Mouse (Mus musculus) thymus, postnatal 0 days (tissue): ENCODE data around the gene Nanog. TPM values are rescaled to one million over a fixed set of nuclear protein-coding genes. Genes with fewer than 3 reads are reported as not detected.
"Not testable (repeated sequence)": the region's sequence is repeated elsewhere in the genome, so short reads cannot be mapped to it uniquely, and the experiment has no call there.

Source experiments
- DNase-seq: peaks from one replicate; pipeline ENCODE4 v3.0.0-alpha.2; 2015; ENCODE audit warnings: low spot score
- polyA plus RNA-seq: library from polyadenylated mRNA; unstranded; fragments of >200 nt; fragmentation: Nextera tagmentation; extraction: Ambion mirVana; gene quantifications from 2 replicates; pipeline ENCODE4 v1.2.1, GENCODE M21; 2015

Nanog gene
- 0.07 TPM in 1 of 2 replicates, not detected in the other for polyA plus RNA-seq

DNA sequence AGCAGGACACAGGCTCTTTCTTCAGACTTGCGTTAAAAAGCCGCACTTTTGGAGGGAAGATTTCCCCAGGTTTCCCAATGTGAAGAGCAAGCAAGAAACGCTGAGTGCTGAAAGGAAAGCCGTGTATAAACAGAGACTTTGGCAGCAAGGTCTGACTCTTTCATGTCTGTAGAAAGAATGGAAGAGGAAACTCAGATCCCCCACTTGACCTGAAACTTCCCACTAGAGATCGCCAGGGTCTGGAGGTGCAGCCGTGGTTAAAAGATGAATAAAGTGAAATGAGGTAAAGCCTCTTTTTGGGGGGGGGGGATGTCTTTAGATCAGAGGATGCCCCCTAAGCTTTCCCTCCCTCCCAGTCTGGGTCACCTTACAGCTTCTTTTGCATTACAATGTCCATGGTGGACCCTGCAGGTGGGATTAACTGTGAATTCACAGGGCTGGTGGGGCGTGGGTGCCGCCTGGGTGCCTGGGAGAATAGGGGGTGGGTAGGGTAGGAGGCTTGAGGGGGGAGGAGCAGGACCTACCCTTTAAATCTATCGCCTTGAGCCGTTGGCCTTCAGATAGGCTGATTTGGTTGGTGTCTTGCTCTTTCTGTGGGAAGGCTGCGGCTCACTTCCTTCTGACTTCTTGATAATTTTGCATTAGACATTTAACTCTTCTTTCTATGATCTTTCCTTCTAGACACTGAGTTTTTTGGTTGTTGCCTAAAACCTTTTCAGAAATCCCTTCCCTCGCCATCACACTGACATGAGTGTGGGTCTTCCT lies at the start of gene Nanog:
TSS of gene Nanog (plus strand) at position 454 of the 765 bp plus-strand sequence.
- DNase-seq = no peak

DNA sequence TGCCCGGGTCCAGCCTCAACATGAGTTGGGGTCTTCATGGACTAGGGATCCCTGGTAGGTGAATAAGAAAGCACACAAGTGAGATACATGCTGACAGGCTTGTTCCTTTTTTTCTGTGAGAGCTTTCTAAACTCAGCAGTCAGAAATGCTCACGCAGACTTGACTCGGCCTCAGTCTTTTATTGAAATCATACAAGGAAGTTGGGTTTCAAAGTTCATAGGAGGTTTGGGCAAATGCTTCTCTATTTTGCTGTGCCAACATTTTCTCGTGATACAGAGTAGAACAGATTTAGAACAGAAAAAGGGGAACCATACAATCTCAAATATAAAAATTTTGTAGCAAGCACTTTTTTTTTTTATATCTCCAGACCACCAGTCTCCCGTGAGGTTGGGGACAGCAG lies 49.7 kb upstream of the Nanog start:
- DNase-seq = no peak

DNA sequence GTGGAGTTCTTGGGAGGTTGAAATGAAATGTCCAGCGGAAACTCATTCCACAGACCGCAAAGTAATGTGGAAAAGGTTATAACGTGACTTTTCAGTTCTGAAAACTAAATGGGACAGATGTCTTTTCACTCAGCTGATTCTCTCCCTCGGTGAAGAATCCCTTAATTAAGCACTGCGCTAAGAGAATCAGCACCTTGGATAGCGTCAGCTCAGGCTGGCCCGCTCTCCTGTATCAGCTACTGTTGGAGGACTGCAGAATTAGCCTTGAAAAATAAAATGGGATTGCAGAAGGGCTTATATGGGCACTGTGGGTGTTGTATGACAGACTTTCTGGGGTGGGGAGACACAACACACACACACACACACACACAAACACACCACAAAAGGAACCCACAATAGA lies 47.7 kb upstream of the Nanog start:
- DNase-seq = peak; percentile 14

DNA sequence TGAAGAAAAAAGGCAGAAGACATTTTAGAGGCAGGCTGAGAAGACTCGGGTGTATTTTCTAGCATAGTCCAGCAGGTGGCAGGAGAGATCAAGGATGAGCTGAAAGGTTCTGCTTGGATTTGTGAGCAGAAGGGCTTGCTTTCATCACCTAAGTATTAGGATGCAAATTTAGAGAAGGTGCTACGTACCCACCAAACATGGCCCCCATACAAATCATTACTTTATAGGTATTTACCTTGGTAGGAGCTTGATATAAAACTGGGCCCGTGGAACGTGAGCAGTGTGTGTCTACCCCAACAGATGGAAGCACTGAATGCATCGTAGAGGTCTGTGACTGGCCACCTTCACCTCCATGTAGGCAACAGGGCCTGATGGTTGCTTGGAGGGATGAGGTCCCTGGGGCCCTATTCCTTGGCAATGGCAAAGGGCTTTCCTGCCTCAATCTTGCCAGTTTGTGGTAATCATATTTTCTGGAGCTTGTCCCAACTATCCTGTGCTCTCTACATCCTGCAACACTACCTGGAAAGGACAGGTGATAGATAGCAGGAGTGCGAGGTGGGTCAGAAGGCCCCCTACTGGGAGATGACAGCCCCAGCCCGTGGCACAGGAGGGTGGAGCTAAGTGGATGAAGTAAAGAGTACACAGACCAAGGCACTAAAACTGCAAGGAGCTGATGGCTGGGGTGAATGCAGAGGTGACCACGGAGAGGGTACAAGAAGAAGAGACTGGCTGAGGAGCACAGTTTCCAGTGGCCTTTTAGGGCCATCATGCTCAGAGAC lies 46.5 kb upstream of the Nanog start:
- peak; percentile 38 for DNase-seq

DNA sequence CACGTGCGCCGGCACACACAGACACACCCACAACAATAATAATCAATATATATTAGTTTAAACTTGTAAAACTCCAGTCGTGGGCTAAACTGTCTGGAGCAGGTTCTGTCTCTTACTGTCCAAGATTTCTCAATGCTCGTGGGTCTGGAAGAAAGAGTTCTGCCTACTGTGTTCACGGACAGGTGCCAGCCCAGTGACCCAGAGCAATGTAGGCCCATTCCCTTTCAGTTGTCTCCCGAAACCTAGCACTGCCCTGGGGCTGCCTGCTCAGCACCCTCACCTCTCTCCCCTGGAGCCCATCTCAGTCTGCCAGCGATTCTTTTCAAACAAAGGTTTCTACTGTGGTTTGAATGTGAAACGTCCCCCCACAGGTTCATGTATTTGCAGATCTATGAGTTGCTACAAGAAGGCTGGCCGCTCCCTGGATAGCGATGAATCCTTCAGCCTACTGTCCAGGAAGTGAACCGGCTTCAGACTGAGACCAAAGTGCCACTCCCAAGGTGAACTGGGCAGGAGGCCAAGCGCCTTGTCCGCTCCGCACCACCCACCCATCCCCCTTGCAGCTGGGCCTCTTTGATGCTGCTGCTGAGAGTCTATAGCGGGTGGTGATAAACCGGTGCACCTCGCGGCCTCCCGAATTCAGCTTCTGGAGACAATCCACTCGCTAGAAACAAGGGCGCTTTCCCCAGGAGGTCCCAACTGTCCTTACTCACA lies 44.6 kb upstream of the Nanog start:
- DNase-seq = no peak

DNA sequence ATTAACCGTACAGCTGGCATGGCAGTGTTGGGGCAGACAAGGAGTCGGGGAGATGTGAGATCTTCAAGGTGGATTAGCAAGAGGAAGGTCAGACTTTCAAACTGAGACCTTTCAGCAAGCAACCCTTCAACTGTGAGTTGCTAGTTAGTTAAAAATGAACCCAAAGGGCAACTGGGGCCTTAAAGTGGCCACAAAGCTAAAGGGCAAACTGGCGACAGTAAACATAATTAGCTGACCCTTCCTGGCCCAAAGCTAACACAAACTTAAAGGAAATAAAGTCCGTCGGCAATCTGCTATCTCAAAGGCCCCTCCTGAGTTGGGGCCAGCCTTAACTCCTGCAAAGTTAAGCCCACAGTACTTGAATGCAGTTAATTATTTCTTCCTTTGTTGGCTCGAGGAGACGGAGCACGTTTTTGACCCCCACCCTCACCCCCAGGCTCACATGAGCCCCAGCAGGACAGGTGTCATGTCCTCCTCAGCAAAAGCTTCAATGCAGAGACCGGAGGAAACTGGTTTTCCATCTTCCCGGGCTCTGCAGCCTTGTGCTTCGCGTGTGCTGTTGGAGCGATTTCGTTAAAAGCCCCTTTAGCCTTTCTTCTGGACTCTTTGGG lies 43.6 kb upstream of the Nanog start:
- no peak for DNase-seq

DNA sequence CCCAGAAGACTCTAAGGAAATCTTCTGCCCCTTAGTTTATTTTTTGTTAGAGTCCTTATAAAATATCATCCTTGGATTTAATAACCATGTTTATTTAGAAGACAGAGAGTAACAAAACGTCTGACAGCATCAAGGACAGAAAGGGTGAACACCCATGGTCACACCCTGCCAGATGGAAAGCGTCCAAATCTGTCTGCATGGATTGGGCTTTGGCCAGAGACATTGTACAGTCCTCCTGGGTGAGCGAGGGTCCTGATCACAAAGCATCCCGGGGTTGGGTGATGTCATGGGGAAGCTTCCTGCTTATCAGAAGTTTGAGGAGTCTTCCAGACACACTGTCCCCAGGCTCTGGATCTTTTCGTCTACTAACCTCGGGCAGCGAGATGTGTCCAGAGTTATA lies 41.4 kb upstream of the Nanog start:
- no peak for DNase-seq

DNA sequence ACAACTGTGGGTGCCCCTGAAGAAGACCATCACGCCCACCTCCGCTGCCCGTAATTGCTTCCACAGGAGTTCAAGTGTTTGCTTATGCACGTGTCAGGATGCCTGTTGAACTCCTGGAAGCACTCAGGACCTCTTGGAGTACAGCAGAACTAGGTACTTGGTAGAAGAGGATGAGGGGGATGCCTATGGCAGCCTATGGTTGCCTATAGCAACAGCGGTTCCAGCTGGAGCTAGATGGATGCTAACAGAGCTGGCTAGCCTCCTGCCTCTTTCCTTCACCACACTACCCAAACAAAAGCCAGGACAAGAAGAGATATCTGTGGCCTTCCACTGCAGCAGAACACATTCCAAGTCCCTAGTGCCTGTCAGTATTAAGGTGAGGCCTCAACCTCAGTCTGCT lies 39.6 kb upstream of the Nanog start:
- no peak for DNase-seq

DNA sequence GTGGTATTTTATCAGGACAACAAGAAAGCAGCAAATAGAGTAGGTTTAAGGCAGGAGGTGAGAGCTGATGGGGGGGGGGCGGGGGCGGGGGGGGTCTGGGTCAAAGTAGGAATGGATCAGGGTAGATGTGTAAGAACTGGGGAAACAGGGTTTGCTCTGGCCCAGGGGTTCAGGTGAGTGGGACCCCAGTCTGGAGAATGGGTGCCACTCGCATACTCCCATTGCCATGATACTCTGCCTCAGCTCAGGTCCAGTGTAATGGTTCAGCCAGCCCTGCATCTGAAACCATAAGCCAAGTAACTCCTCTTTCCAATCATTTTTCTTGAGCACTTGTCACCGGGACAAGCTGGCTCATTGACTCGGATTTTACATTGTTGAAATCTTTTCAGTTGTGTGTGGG lies 38.5 kb upstream of the Nanog start:
- DNase-seq = no peak

DNA sequence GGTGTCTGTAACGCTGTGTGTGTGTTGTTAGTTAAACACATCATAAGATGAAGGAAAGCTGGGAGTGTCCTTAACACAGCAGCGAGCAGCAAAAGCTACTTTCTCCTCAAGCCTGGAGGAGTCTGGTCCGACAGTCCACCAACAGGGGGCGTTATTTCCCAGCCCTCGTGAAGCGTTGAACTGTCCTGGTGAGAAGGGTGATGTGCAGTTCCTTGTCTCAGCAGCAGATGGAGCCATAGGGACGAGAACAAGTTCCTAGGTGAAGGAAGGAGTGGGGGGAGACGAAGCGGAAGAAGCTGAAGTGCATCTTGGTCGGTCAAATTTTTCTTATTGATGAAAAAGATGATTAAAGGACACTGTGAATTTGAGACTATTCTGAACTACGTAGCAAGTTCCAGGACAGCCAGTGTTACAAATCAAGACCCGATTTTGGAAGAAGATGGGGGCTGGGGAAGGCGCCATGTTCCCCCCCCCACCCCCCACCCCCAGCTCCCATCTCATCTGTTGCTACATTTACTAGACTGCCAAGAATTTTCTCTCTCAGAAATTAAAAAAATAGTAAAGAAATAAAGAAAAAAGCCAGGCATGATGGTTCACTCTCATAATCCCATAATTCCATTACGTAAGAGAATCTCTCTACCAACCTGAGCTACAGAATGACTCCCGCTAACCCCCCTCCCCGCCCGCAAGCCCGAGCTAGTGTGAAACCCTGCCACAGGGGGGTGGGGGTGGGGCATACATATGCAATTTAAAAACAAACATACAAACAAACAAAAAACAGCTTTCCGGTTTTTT lies 37.7 kb upstream of the Nanog start:
- DNase-seq = peak; percentile 92

DNA sequence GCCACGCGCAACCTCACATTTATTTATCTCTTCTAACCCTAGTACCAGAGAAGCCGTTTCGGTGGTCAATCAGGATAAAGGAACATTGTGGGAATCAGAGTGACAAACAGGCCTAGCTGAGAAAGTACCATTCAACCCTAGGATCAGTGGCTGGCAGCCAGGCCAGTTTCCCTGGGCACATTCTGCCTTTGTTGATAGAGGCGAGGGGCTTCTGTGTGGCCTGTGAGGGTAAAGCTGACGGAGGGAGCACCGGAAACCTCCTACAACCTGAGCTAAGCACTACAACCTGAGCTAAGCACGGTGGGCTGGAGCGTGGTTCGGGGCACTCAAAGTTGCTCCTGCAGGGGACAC lies 37.1 kb upstream of the Nanog start:
- no peak for DNase-seq

DNA sequence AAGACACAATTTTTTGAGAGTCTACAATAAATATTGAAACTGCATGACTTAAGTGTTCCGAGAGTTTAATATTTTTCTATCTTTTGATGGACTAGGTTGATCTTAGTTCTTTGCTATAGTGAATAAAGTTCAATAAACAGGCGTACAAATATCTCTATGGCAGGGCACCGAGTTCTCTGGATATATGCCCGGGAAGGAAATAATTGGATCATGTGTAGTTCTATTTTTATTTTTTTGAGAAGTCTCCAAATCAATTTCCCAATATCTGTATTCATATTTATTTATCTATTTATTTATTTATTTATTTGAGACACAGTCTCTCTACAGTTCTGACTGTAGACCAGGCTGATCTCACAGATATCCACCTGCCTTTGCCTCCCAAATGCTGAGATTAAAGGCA lies 36.4 kb upstream of the Nanog start:
- DNase-seq = no peak

DNA sequence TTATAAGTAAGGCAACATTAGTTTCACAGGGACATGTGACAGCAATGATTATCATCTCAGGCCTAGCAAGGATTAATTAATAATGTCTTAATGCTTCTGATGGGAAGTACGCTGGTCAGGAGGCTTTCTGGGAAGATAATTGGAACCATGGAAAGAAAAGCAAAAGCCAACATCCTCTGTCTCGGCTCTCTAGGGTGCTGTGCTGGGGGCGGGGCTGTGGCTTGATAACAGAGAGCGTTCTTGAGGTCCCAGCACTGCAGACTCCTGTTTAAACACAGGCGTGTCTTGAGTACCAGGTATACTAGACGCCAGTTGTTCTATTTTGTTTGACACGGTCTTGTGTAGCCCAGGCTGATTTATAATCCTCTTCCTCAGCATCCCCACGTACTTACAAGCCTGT lies 34.5 kb upstream of the Nanog start:
- no peak for DNase-seq

DNA sequence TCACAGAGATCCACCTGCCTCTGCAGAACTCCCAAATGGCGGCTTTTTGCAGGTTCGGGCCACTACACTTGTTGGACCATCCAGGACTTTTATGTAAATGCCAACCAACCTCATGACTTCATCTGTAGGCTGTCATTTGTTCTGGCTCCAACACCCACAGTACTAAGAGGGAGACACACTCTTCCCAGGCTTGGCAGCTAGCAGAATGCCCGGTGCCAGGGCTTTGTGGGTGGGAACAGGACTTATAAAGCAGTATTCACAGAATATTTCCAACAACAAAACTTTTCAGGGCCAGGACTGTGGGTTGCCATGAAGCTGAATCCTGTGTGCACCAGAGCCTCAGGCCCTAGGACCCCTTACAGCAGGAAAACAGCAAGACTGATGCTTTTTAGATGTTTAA lies 24.6 kb upstream of the Nanog start:
- no peak for DNase-seq

DNA sequence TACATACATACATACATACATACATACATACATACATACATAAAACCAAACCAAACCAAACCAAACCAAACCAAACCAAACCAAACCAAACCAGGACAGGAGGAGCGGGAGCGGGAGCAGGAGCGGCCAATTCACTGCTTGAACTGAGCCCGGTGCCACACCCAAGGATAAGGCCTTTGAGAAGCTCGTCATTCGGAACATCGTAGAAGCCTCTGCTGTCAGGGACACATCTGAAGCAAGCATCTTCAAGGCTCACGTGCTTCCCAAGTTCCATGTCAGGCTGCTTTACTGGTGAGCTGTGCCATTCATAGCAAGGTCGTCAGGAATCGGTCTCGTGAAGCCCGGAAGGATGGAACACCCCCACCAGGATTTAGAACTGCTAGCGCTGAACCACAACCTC lies 20.6 kb upstream of the Nanog start:
- DNase-seq = no peak

DNA sequence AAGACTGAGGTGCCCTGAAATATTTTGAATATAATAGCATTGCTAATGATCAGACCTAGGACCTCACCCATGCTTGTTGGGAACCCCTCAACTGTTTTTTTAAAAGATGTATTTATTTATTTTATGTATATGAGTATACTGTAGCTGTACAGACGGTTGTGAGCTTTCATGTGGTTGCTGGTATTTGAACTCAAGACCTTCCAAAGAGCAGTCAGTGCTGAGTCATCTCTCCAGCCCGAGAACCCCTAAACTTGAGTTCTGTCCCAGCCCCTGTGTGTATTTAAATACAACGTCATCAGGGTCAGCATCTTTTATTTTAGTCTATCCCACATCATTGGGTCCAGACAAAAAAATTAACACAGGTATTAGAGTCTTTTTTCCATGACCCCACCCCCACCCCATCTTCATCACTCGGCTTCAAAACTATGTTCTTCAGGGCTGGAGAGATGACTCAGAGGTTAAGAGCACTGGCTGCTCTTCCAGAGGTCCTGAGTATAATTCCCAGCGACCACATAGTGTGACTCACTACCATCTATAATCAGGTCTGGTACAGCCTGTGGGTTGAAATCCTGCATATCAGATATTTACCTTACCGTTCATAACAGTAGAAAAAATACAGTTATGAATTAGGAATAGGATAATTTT lies 17.8 kb upstream of the Nanog start:
- no peak for DNase-seq

DNA sequence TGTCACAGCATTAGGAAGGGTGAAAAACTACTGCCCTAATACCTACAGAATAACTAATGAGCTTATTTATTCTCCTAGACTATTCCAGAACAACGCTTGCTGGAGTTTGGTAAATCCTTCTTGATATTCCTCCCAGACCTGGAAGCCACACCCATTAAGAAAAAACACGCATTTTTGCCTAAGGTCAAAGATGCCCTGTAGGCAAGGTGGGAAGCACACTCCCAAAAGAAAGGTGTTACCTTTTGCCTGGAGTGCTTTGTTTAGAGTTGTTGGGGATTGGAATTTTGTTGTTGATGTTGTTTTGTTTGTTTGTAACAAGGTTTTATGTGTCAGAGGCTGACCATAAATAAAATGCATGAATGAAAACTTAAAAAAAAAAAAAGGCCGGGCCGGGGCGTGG lies 17.2 kb upstream of the Nanog start:
- DNase-seq = no peak

DNA sequence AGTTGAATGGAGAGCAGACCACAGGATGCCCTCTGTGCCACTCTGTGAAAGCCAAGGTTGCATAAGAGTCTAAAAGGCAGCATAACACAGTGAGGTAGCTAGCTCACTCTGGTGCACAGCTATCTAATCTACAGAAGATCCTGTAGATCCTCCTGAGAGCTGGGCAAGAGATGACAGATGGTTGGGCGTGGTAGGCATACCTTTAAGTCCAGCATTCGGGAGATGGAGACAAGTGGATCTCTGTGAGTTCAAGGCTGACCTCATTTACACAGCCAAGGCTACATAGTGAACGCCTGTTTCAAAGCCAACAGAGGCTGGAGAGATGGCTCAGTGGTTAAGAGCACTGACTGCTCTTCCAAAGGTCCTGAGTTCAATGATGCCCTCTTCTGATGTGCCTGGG lies 11.9 kb upstream of the Nanog start:
- DNase-seq = no peak

DNA sequence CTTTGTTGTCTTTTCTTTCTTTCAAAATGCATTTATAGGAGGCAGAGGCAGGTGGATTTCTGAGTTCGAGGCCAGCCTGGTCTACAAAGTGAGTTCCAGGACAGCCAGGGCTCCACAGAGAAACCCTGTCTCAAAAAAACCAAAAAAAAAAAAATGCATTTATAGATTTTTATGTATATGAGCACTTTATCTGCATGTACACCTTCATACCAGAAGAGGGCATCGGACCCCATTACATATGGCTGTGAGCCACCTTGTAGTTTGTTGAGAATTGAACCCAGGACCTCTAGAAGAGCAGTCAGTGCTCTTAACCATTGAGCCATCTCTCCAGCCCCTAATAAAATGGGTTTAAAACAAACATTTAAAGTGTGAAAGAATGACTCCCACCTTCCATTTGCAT lies 7.7 kb upstream of the Nanog start:
- DNase-seq = not testable (repeated sequence)

DNA sequence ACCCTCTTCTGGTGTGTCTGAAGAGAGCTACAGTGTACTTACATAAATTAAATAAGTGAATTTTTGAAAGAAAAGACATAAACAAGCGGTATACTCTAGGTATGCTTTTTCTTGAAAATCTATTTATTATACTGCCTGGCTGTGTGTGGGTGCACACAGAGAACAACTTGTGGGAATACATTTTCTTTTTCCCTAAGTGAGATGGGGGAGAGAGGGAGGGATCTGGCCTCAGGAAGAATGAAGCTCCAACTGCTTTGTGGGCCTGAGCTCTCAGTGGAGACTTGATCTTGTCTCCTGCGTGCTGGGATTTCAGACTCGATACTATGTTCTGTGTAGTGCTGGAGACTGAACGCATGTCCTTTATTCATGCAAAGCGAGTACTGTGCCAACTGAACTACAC lies 5.5 kb upstream of the Nanog start:
- no peak for DNase-seq
